Mouse (Mus musculus) testis, adult 2 months (tissue): Measurements from ENCODE around the gene Dnase2b.

Source experiments
- CTCF ChIP-seq: fragments of 200-500 bp; IDR thresholded peaks from 2 replicates; pipeline ENCODE4 v1.5.1; 2012; ENCODE audit warnings: low read depth, mild to moderate bottlenecking, inconsistent platforms, low read length, moderate library complexity; ENCODE audit not compliant: control insufficient read depth, insufficient read depth, insufficient replicate concordance
- POLR2A ChIP-seq: fragments of 200-500 bp; IDR thresholded peaks from 2 replicates; pipeline ENCODE4 v1.6.1; 2012; ENCODE audit warnings: low read depth, mild to moderate bottlenecking, inconsistent platforms, low read length, moderate library complexity; ENCODE audit not compliant: control insufficient read depth

DNA sequence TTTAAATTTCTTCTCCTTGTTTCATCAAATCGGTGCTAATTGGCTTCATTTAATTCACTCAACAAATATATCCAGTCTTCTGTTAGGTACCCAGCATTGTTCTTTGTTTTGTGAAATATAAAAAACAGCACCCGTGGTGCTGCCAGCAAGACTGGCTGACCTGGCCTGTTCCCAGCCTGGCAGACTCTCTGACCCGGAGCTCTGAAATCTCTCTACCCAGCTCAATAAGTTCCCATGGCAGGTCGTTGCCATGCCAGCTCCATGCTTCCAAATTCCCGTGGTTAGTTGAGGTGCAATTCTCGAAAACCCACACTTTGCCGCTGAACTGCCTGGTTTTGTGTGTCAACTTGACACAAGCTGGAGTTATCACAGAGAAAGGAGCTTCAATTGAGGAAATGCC is 60.6 kb downstream of the Dnase2b start:
- TF ChIP-seq POLR2A = no peak
- TF ChIP-seq CTCF = no peak
